Mouse (Mus musculus): Measurements from ENCODE around the gene Cmss1. TPM values are rescaled to one million over a fixed set of nuclear protein-coding genes. Genes with fewer than 3 reads are reported as not detected.

Cmss1 gene
- total and polyA plus RNA-seq, 2 experiments: 3.1 to 7.8 TPM

DNA sequence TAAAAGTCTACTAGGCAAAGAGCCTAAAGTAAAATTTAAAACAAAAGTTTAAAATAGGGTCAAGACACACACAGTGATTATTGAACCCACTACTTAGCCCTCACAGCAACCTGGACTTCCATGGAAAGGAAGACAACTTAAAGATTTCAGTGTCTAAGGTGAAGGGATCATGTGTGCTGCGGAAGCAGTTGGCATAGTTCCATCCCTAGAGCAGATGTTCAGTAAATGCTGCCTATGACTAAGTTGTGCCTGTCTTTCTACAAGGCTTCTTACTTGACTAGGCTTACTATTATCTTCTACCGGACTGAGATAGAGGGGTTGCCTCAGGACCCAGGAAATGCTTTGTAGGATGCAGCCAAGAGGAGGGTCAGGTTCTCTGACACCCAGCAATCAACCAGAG is 50.4 kb downstream of the Cmss1 start:
- TF ChIP-seq CTCF (IDR thresholded peaks at IDR 0.05; ENCODE audit: low read depth, low read length) (no peak), POLR2A (IDR thresholded peaks at IDR 0.05; ENCODE audit: extremely low read depth, insufficient read depth, low read length) (no peak)
- Histone ChIP-seq H3K4me1 (ENCODE audit: control insufficient read depth, insufficient read depth, low read length) (no peaks in the 10 kb centered on the region; the same call in 1 of the 2 replicates), H3K4me3 (ENCODE audit: insufficient read depth, low read depth, low read length) (no peak overlapping the region), H3K27me3 (ENCODE audit: control insufficient read depth, insufficient read depth, low read length) (no peaks in the 10 kb centered on the region), H3K79me2 (ENCODE audit: control insufficient read depth, insufficient read depth, low read length) (no peaks in the 10 kb centered on the region), H3K9ac (ENCODE audit: low read depth, low read length) (no peak overlapping the region), H3K36me3 (ENCODE audit: control insufficient read depth, insufficient read depth, low read length) (no peaks in the 10 kb centered on the region), H3K27ac (replicated peaks; ENCODE audit: insufficient read depth, low read depth, low read length) (no peak overlapping the region)
- WGBS: 65% methylated on average over 2 of the region's 2 CpGs
- DNase-seq (ENCODE audit: extremely low read depth, low read depth, low spot score): no peak

DNA sequence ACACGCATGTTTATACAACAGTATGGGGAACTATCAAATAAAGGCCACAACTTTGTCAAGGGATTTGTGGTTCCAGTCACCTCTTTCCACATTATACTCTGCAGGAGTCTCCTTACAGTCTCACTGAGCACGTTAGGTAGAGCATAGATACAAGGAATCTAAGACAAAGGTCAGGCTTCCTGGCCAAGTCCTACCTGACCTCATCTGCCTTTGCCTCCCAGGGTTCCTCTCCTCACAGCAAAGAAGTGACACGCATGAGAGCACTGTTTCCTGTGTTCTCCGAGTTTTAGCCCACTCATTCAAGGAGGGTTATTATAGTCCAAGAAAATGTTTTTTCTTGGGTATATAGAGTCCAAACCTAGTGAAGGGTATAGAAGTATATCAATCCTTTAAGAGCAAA is 51.0 kb downstream of the Cmss1 start:
- no peak for DNase-seq (ENCODE audit: extremely low read depth, low read depth, low spot score)

DNA sequence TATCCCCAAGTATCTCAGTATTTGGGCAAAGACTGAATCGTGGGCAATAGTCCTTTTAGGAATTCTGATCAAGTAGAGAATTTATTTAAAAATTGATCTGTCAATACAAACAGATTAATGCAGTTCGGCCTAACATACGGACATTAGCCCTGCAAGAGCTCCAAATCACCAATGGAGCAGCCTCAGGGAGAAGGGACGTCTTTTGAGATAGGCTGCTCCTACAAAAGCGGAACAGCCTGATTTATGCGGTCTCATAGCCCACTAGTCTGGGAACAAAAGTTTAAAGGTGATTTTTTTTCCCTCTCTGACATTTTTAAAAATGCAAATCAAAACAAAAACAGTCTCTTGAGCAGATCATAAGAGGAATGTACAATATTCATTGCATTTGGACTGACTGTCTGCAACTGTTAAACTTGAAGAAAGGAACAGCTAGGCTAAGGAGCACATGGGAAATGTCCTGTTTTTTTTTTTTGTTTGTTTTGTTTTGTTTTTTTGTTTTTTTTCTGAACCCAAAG is 51.7 kb downstream of the Cmss1 start:
- Histone ChIP-seq H3K27me3 (ENCODE audit: control insufficient read depth, insufficient read depth, low read length) (no peaks in the 10 kb centered on the region), H3K9ac (ENCODE audit: low read depth, low read length) (no peak overlapping the region), H3K36me3 (ENCODE audit: control insufficient read depth, insufficient read depth, low read length) (no peaks in the 10 kb centered on the region), H3K4me1 (ENCODE audit: control insufficient read depth, insufficient read depth, low read length) (no peaks in the 10 kb centered on the region; the same call in 1 of the 2 replicates), H3K4me3 (ENCODE audit: insufficient read depth, low read depth, low read length) (no peak overlapping the region), H3K79me2 (ENCODE audit: control insufficient read depth, insufficient read depth, low read length) (no peaks in the 10 kb centered on the region), H3K27ac (replicated peaks; ENCODE audit: insufficient read depth, low read depth, low read length) (no peak overlapping the region)
- TF ChIP-seq POLR2A (IDR thresholded peaks at IDR 0.05; ENCODE audit: extremely low read depth, insufficient read depth, low read length) (no peak), CTCF (IDR thresholded peaks at IDR 0.05; ENCODE audit: low read depth, low read length) (no peak)
- no peak for DNase-seq (ENCODE audit: extremely low read depth, low read depth, low spot score)
- WGBS: 89% methylated on average over 6 of the region's 6 CpGs

More for the DNA sequence above, 51.0 kb downstream of the Cmss1 start:
- Histone ChIP-seq H3K36me3 (ENCODE audit: control insufficient read depth, insufficient read depth, low read length) (no peaks in the 10 kb centered on the region), H3K79me2 (ENCODE audit: control insufficient read depth, insufficient read depth, low read length) (no peaks in the 10 kb centered on the region), H3K9ac (ENCODE audit: low read depth, low read length) (no peak overlapping the region), H3K4me1 (ENCODE audit: control insufficient read depth, insufficient read depth, low read length) (no peaks in the 10 kb centered on the region; the same call in 1 of the 2 replicates), H3K27ac (replicated peaks; ENCODE audit: insufficient read depth, low read depth, low read length) (no peak overlapping the region), H3K27me3 (ENCODE audit: control insufficient read depth, insufficient read depth, low read length) (no peaks in the 10 kb centered on the region), H3K4me3 (ENCODE audit: insufficient read depth, low read depth, low read length) (no peak overlapping the region)
- TF ChIP-seq POLR2A (IDR thresholded peaks at IDR 0.05; ENCODE audit: extremely low read depth, insufficient read depth, low read length): no peak
- TF ChIP-seq CTCF (IDR thresholded peaks at IDR 0.05; ENCODE audit: low read depth, low read length): no peak
- WGBS: 60% methylated on average over 4 of the region's 4 CpGs

DNA sequence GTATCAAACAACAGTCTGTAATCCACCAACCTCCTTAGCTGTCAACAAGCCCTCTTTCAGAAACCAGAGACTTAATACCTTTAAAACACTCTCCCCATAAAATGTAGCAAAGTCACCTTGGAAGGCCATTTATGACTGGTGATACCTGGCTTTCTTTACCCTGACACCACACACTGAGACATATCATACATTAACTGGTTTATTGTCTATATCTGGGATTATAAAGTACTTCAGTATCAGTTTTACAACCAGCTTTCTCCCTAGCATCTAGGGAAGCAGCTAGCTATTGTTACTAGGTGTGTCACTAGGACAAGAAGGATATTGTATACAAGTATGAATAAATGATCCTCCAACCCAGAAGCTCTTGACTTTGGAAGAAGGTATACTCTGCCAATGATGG is 53.4 kb downstream of the Cmss1 start:
- Histone ChIP-seq H3K79me2 (ENCODE audit: control insufficient read depth, insufficient read depth, low read length) (no peaks in the 10 kb centered on the region), H3K4me3 (ENCODE audit: insufficient read depth, low read depth, low read length) (no peak overlapping the region), H3K27ac (replicated peaks; ENCODE audit: insufficient read depth, low read depth, low read length) (no peak overlapping the region), H3K36me3 (ENCODE audit: control insufficient read depth, insufficient read depth, low read length) (no peaks in the 10 kb centered on the region), H3K9ac (ENCODE audit: low read depth, low read length) (no peak overlapping the region), H3K27me3 (ENCODE audit: control insufficient read depth, insufficient read depth, low read length) (peaks cover 6% of the 10 kb centered on the region), H3K4me1 (ENCODE audit: control insufficient read depth, insufficient read depth, low read length) (peaks cover 2% of the 10 kb centered on the region; the same call in 1 of the 2 replicates)
- no peak for TF ChIP-seq CTCF (IDR thresholded peaks at IDR 0.05; ENCODE audit: low read depth, low read length)
- TF ChIP-seq POLR2A (IDR thresholded peaks at IDR 0.05; ENCODE audit: extremely low read depth, insufficient read depth, low read length): no peak
- no peak for DNase-seq (ENCODE audit: extremely low read depth, low read depth, low spot score)

DNA sequence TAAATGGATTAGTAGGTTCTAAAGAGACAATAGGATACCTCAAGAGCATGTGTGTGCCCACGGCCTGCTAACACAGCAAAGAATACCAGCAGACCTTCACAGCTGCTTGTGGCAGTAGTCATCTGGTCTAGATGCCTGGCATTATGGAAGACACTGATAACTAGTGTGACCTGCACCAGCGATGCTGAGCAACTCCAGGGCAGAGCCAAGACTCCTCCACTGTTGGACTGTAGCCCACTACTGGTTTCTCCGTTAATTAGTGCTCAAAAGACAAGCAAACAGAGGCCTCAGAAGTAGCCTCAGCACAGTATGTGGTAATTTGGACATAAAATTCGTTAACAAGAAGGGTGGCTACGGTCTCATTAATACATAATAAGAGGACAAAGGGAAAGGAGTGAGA is 54.0 kb downstream of the Cmss1 start:
- no peak for DNase-seq (ENCODE audit: extremely low read depth, low read depth, low spot score)
- no peaks in the 10 kb centered on the region for H3K36me3 ChIP-seq (ENCODE audit: control insufficient read depth, insufficient read depth, low read length)
- TF ChIP-seq POLR2A (IDR thresholded peaks at IDR 0.05; ENCODE audit: extremely low read depth, insufficient read depth, low read length) (no peak), CTCF (IDR thresholded peaks at IDR 0.05; ENCODE audit: low read depth, low read length) (no peak)
- peaks cover 2% of the 10 kb centered on the region; the same call in 1 of the 2 replicates for H3K4me1 ChIP-seq (ENCODE audit: control insufficient read depth, insufficient read depth, low read length)
- no peaks in the 10 kb centered on the region for H3K79me2 ChIP-seq (ENCODE audit: control insufficient read depth, insufficient read depth, low read length)
- H3K4me3 ChIP-seq (ENCODE audit: insufficient read depth, low read depth, low read length): no peak overlapping the region
- H3K9ac ChIP-seq (ENCODE audit: low read depth, low read length): no peak overlapping the region
- H3K27ac ChIP-seq (replicated peaks; ENCODE audit: insufficient read depth, low read depth, low read length): no peak overlapping the region
- peaks cover 6% of the 10 kb centered on the region for H3K27me3 ChIP-seq (ENCODE audit: control insufficient read depth, insufficient read depth, low read length)
- WGBS: 83% methylated on average over 5 of the region's 5 CpGs

DNA sequence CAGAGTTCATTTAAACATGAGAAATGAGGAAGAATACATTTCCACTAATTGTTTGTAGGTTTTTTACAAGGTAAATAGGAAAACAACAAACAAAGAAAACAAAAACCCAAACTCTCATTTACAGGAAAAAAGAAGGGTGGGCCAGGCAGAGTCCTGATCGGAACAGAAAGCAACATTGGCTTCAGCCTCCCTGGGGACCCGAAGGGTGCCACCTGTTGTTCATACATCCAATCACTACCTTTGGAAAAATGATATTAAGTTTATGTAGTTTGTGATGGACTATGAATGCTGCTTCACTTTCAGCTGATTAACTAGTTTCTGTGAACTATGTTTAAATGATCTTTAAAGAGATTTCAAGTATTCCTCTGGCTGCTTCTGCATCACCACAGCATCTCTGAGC is 55.0 kb downstream of the Cmss1 start:
- Histone ChIP-seq H3K9ac (ENCODE audit: low read depth, low read length) (no peak overlapping the region), H3K27me3 (ENCODE audit: control insufficient read depth, insufficient read depth, low read length) (peaks cover 6% of the 10 kb centered on the region), H3K4me1 (ENCODE audit: control insufficient read depth, insufficient read depth, low read length) (peaks cover 2% of the 10 kb centered on the region; the same call in 1 of the 2 replicates), H3K36me3 (ENCODE audit: control insufficient read depth, insufficient read depth, low read length) (no peaks in the 10 kb centered on the region), H3K79me2 (ENCODE audit: control insufficient read depth, insufficient read depth, low read length) (no peaks in the 10 kb centered on the region), H3K4me3 (ENCODE audit: insufficient read depth, low read depth, low read length) (peak overlapping the region; percentile 23; the same call in 1 of the 2 replicates), H3K27ac (replicated peaks; ENCODE audit: insufficient read depth, low read depth, low read length) (no peak overlapping the region)
- 71% methylated on average over 2 of the region's 2 CpGs for WGBS
- TF ChIP-seq CTCF (IDR thresholded peaks at IDR 0.05; ENCODE audit: low read depth, low read length): no peak
- no peak for TF ChIP-seq POLR2A (IDR thresholded peaks at IDR 0.05; ENCODE audit: extremely low read depth, insufficient read depth, low read length)
- DNase-seq (ENCODE audit: extremely low read depth, low read depth, low spot score): no peak
